Mouse (Mus musculus): Measurements from ENCODE around the gene Efemp2. TPM values are rescaled to one million over a fixed set of nuclear protein-coding genes. Genes with fewer than 3 reads are reported as not detected.

Efemp2 gene
- polyA plus RNA-seq, 1 experiment from 2014 or later = 54.0 TPM

GRCm38 (mm10) chr19:5432992-5433852, 40.5 kb upstream of the Efemp2 start:
- Histone ChIP-seq H3K27me3 (replicated peaks) (no peaks in the 10 kb centered on the region; the same call in 1 of the 2 replicates), H3K27ac (replicated peaks) (peak overlapping the region; percentile 60), H3K36me3 (no peaks in the 10 kb centered on the region), H3K4me2 (peak overlapping the region; percentile 58), H3K9me3 (replicated peaks) (no peaks in the 10 kb centered on the region), H3K9ac (replicated peaks) (peak overlapping the region; percentile 15; the same call in 1 of the 2 replicates), H3K4me3 (replicated peaks) (peak overlapping the region; percentile 21), H3K4me1 (peaks cover 17% of the 10 kb centered on the region)
- ATAC-seq (ENCODE audit: low FRiP score) = no peak
- 12% methylated on average over 16 of the region's 16 CpGs for WGBS

GRCm38 (mm10) chr19:5433951-5434350, 39.8 kb upstream of the Efemp2 start:
- no peak for ATAC-seq (ENCODE audit: low FRiP score)
- H3K9ac ChIP-seq (replicated peaks) = peak overlapping the region; percentile 15; the same call in 1 of the 2 replicates
- H3K9me3 ChIP-seq (replicated peaks) = no peaks in the 10 kb centered on the region
- H3K36me3 ChIP-seq = no peaks in the 10 kb centered on the region
- peak overlapping the region; percentile 60; the same call in 1 of the 2 replicates for H3K27ac ChIP-seq (replicated peaks)
- peak overlapping the region; percentile 58 for H3K4me2 ChIP-seq
- H3K4me1 ChIP-seq = peaks cover 15% of the 10 kb centered on the region
- no peaks in the 10 kb centered on the region; the same call in 1 of the 2 replicates for H3K27me3 ChIP-seq (replicated peaks)
- no peak overlapping the region for H3K4me3 ChIP-seq (replicated peaks)
- WGBS = 75% methylated on average over 7 of the region's 7 CpGs

- Histone ChIP-seq H3K4me2 (no peak overlapping the region), H3K4me1 (peaks cover 21% of the 10 kb centered on the region), H3K4me3 (replicated peaks) (no peak overlapping the region), H3K27ac (replicated peaks) (no peak overlapping the region), H3K27me3 (replicated peaks) (peaks cover 48% of the 10 kb centered on the region), H3K9ac (replicated peaks) (no peak overlapping the region), H3K9me3 (replicated peaks) (peaks cover 3% of the 10 kb centered on the region; the same call in 1 of the 2 replicates), H3K36me3 (no peaks in the 10 kb centered on the region)
- WGBS = 69% methylated on average over 9 of the region's 9 CpGs
- ATAC-seq (ENCODE audit: low FRiP score) = no peak
Observed at GRCm38 (mm10) chr19:5444371-5444908, 29.3 kb upstream of the Efemp2 start.

- WGBS = 35% methylated on average over 7 of the region's 7 CpGs
- H3K9me3 ChIP-seq (replicated peaks) = peaks cover 3% of the 10 kb centered on the region; the same call in 1 of the 2 replicates
- peaks cover 21% of the 10 kb centered on the region for H3K4me1 ChIP-seq
- H3K4me3 ChIP-seq (replicated peaks) = no peak overlapping the region
- peaks cover 53% of the 10 kb centered on the region for H3K27me3 ChIP-seq (replicated peaks)
- H3K27ac ChIP-seq (replicated peaks) = no peak overlapping the region
- no peak overlapping the region for H3K9ac ChIP-seq (replicated peaks)
- no peak for ATAC-seq (ENCODE audit: low FRiP score)
- H3K36me3 ChIP-seq = no peaks in the 10 kb centered on the region
- H3K4me2 ChIP-seq = no peak overlapping the region
Observed at GRCm38 (mm10) chr19:5444954-5445353, 28.8 kb upstream of the Efemp2 start.

- Histone ChIP-seq H3K36me3 (no peaks in the 10 kb centered on the region), H3K4me2 (no peak overlapping the region), H3K9me3 (replicated peaks) (no peaks in the 10 kb centered on the region; the same call in 1 of the 2 replicates), H3K9ac (replicated peaks) (no peak overlapping the region), H3K27ac (replicated peaks) (no peak overlapping the region), H3K4me3 (replicated peaks) (no peak overlapping the region), H3K27me3 (replicated peaks) (peaks cover 61% of the 10 kb centered on the region), H3K4me1 (peaks cover 21% of the 10 kb centered on the region)
- no peak for ATAC-seq (ENCODE audit: low FRiP score)
- 92% methylated on average over 5 of the region's 5 CpGs for WGBS
Observed at GRCm38 (mm10) chr19:5445747-5446146, 28.0 kb upstream of the Efemp2 start.

- WGBS = under 1% methylated on average over 69 of the region's 70 CpGs
- H3K9ac ChIP-seq (replicated peaks) = peak within 1 kb of the TSS; percentile 43
- peak; percentile 77 for ATAC-seq (ENCODE audit: low FRiP score)
- no peaks in the 10 kb centered on the region; the same call in 1 of the 2 replicates for H3K36me3 ChIP-seq
- peak within 1 kb of the TSS; percentile 96 for H3K4me2 ChIP-seq
- H3K9me3 ChIP-seq (replicated peaks) = no peaks in the 10 kb centered on the region; the same call in 1 of the 2 replicates
- H3K27me3 ChIP-seq (replicated peaks) = peaks cover 64% of the 10 kb centered on the region
- peaks cover 21% of the 10 kb centered on the region for H3K4me1 ChIP-seq
- no peak within 1 kb of the TSS for H3K27ac ChIP-seq (replicated peaks)
- H3K4me3 ChIP-seq (replicated peaks) = peak within 1 kb of the TSS; percentile 54
Observed at GRCm38 (mm10) chr19:5447515-5448353, 26.0 kb upstream of the Efemp2 start, which contains the start of gene Fosl1. TSS of gene Fosl1 (plus strand) at chr19:5447547.

GRCm38 (mm10) chr19:5448354-5449150, 25.2 kb upstream of the Efemp2 start:
- Histone ChIP-seq H3K9ac (replicated peaks) (no peak overlapping the region), H3K36me3 (no peaks in the 10 kb centered on the region; the same call in 1 of the 2 replicates), H3K4me2 (peak overlapping the region; percentile 96), H3K4me3 (replicated peaks) (peak overlapping the region; percentile 54), H3K9me3 (replicated peaks) (no peaks in the 10 kb centered on the region; the same call in 1 of the 2 replicates), H3K4me1 (peaks cover 21% of the 10 kb centered on the region), H3K27ac (replicated peaks) (no peak overlapping the region), H3K27me3 (replicated peaks) (peaks cover 64% of the 10 kb centered on the region)
- no peak for ATAC-seq (ENCODE audit: low FRiP score)
- WGBS = 6% methylated on average over 36 of the region's 36 CpGs

GRCm38 (mm10) chr19:5449673-5450072, 24.1 kb upstream of the Efemp2 start:
- H3K9me3 ChIP-seq (replicated peaks) = no peaks in the 10 kb centered on the region; the same call in 1 of the 2 replicates
- H3K27ac ChIP-seq (replicated peaks) = no peak overlapping the region
- H3K4me2 ChIP-seq = no peak overlapping the region
- peaks cover 57% of the 10 kb centered on the region for H3K27me3 ChIP-seq (replicated peaks)
- no peak overlapping the region for H3K4me3 ChIP-seq (replicated peaks)
- H3K36me3 ChIP-seq = peaks cover 4% of the 10 kb centered on the region
- no peak overlapping the region for H3K9ac ChIP-seq (replicated peaks)
- 85% methylated on average over 3 of the region's 3 CpGs for WGBS
- ATAC-seq (ENCODE audit: low FRiP score) = no peak
- H3K4me1 ChIP-seq = peaks cover 31% of the 10 kb centered on the region

GRCm38 (mm10) chr19:5451766-5452165, 22.0 kb upstream of the Efemp2 start:
- peaks cover 50% of the 10 kb centered on the region for H3K4me1 ChIP-seq
- ATAC-seq (ENCODE audit: low FRiP score) = no peak
- no peak overlapping the region for H3K4me2 ChIP-seq
- peaks cover 4% of the 10 kb centered on the region for H3K36me3 ChIP-seq
- H3K27me3 ChIP-seq (replicated peaks) = peaks cover 43% of the 10 kb centered on the region
- H3K4me3 ChIP-seq (replicated peaks) = no peak overlapping the region
- H3K9ac ChIP-seq (replicated peaks) = no peak overlapping the region
- H3K27ac ChIP-seq (replicated peaks) = no peak overlapping the region
- no peaks in the 10 kb centered on the region; the same call in 1 of the 2 replicates for H3K9me3 ChIP-seq (replicated peaks)
- WGBS = 74% methylated on average over 6 of the region's 6 CpGs

GRCm38 (mm10) chr19:5455037-5455436, 18.7 kb upstream of the Efemp2 start:
- no peak overlapping the region for H3K27ac ChIP-seq (replicated peaks)
- peaks cover 14% of the 10 kb centered on the region for H3K27me3 ChIP-seq (replicated peaks)
- WGBS = 91% methylated on average over 12 of the region's 12 CpGs
- H3K4me3 ChIP-seq (replicated peaks) = peak overlapping the region; percentile 73; the same call in 1 of the 2 replicates
- no peak for ATAC-seq (ENCODE audit: low FRiP score)
- H3K9ac ChIP-seq (replicated peaks) = peak overlapping the region; percentile 85
- peaks cover 41% of the 10 kb centered on the region for H3K4me1 ChIP-seq
- no peaks in the 10 kb centered on the region for H3K9me3 ChIP-seq (replicated peaks)
- H3K36me3 ChIP-seq = peaks cover 4% of the 10 kb centered on the region
- H3K4me2 ChIP-seq = peak overlapping the region; percentile 91

All from neural tube, embryonic 15.5 days (tissue).